Mouse (Mus musculus): ENCODE measurements around the gene Zfp979. TPM values are rescaled to one million over a fixed set of nuclear protein-coding genes. Genes with fewer than 3 reads are reported as not detected.
"Not testable (repeated sequence)": the region's sequence is repeated elsewhere in the genome, so short reads cannot be mapped to it uniquely, and the experiment has no call there.

Zfp979 gene
- polyA plus RNA-seq, 1 experiment, result 0.40 TPM

DNA sequence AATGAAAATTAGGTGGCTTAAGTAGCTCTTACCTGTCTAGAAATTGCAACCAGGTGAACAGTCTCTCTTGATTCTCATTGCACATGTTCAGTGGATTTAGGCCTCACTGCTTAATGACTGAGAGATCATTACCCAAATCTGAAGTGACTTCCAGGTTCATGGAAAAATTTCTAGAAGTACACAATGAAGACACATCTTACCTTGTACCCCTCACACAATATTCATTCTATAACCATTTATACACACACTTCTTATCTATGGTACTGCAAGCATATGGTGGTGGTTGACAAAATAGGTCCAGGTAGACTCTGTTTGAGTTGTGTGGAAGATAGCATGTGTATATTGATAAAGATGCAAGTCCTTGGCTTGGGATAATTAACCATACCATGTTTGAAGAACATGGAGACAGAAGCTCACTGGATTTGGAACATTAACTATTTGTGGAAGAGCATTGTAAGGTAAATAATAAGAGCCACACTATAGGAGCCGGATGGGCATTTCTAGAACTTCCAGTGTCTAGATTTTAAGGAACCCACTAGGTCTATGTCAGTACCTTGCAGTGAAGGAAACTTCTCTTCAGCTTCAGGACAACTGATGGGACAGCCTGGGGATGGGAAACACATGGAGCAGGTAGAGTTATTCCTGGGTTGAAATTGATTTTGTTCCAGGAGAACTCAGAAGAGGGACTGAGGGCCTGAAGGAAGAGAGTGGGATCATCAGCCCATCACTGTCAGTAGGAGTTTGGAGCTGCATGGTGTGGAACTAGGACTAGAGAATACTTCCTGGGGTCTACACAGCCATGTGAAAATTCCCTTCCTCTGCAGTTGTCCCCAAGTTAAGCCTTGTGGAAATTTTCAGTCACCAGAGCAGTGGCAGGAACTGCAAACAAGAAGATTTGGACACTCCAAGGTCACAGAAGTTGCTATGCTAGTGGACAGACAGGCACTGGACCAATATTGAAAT lies 55.5 kb downstream of the Zfp979 start:
- Histone ChIP-seq H3K4me3 (ENCODE audit: insufficient read depth, low read length) (no peak overlapping the region), H3K27ac (ENCODE audit: insufficient read depth, low read length) (no peak overlapping the region), H3K4me1 (ENCODE audit: control insufficient read depth, insufficient read depth, low read length) (no peaks in the 10 kb centered on the region)
- TF ChIP-seq CTCF (IDR thresholded peaks at IDR 0.05; ENCODE audit: extremely low read depth, insufficient read depth, low read length), result no peak
- no peak for TF ChIP-seq POLR2A (IDR thresholded peaks at IDR 0.05; ENCODE audit: extremely low read depth, insufficient read depth, low read length)

DNA sequence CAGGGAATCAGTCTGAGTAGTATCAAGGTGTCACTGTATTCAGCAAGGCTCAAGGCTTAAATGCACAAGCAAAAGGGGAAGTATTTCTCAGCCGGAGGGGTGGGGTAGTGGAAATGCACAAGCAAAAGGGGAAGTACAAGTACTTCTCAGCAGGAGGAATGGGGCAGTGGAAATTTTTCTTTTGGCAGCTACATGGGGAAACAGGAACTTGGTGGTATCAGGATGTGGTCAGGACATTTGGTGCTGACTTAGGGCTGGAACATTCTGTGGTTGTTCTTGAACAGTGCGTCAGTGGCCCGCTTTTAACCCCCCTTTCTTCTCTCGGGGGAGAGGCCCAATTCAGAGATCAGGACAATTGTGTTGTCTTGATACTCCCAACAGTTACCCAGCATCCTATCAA lies 62.9 kb downstream of the Zfp979 start:
- not testable (repeated sequence) for H3K4me1 ChIP-seq (ENCODE audit: control insufficient read depth, insufficient read depth, low read length); H3K27ac ChIP-seq (ENCODE audit: insufficient read depth, low read length); H3K4me3 ChIP-seq (ENCODE audit: insufficient read depth, low read length)

DNA sequence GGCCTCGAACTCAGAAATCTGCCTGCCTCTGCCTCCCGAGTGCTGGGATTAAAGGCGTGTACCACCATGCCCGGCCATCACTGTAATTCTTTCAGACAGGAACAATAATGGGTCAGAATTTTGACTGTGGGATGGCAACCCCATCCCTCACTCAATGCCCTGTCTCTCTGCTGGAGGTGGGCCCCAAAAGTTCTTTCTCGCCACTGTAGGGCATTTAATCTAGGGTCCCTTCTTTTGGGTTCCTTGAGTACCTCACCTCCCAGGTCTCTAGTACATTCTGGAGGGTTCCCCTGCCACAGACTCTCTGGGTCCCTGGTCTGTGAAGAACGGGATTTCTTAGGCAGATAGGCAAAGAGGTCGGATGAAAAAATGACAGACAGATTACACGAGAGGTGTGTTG lies 71.2 kb downstream of the Zfp979 start:
- not testable (repeated sequence) for H3K4me1 ChIP-seq (ENCODE audit: control insufficient read depth, insufficient read depth, low read length); H3K27ac ChIP-seq (ENCODE audit: insufficient read depth, low read length); H3K4me3 ChIP-seq (ENCODE audit: insufficient read depth, low read length)

DNA sequence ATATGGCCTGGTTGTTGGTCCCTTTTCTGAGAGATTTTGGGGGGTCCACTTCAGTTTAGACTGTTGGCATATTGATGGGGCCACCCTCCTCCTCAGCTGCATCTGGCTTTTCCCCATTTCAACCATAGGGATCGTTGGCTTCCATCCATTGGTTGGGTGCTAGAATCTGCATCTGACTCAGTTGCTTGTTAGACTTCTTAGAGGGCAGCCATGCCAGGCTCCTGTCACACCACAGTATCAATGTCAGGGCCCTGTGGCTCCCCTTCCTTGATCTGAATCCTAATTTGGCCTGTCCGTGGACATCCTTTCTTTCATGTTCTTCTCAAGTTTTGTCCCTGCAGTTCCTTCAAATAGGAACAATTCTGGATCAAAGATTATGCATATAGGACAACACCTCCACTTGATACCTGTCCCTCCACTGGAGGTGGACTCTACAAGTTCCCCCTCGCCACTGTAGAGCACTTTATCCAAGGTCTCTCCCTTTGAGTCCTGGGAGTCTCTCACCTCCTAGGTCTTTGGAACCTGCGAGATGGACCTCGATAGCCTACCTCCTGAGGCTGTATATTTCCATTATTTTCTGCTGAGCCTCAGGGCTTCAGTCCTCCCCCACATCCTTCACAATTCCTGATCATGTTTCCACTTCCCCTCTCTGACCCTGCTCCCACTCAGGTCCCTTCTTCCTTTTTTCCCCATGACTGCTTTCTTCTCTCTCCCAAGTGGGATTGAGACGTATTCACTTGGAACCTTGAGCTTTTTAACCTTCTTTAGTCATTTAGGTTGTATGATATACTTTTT lies 76.7 kb downstream of the Zfp979 start:
- no peak for TF ChIP-seq POLR2A (IDR thresholded peaks at IDR 0.05; ENCODE audit: extremely low read depth, insufficient read depth, low read length)
- no peak for TF ChIP-seq CTCF (IDR thresholded peaks at IDR 0.05; ENCODE audit: extremely low read depth, insufficient read depth, low read length)

More for the DNA sequence above, 76.7 kb downstream of the Zfp979 start:
- no peak overlapping the region for H3K27ac ChIP-seq (ENCODE audit: insufficient read depth, low read length)
- H3K4me1 ChIP-seq (ENCODE audit: control insufficient read depth, insufficient read depth, low read length), result no peaks in the 10 kb centered on the region
- H3K4me3 ChIP-seq (ENCODE audit: insufficient read depth, low read length), result no peak overlapping the region

Other genes with a start within 250 kb of the Zfp979 start
- gene Zfp982, start 150.1 kb downstream of the Zfp979 start, polyA plus RNA-seq (2012; rRNA removed), result 1.4 and 1.8 TPM in 2 replicates
- gene Gm16503, start 102.3 kb downstream of the Zfp979 start, polyA plus RNA-seq (2012; rRNA removed), result 0.33 and 0.47 TPM in 2 replicates
- 0.04 TPM in 1 of 2 replicates, not detected in the other for gene Zfp985, start 89.2 kb downstream of the Zfp979 start, polyA plus RNA-seq (2012; rRNA removed)
- not detected in 2 replicates for gene Zfp534, start 60.0 kb upstream of the Zfp979 start, polyA plus RNA-seq (2012; rRNA removed)
- 3.7 and 4.0 TPM in 2 replicates for gene Zfp984, start 167.3 kb upstream of the Zfp979 start, polyA plus RNA-seq (2012; rRNA removed)
- 9.9 and 10.0 TPM in 2 replicates for gene Zfp933, start 205.9 kb upstream of the Zfp979 start, polyA plus RNA-seq (2012; rRNA removed)
- 57.6 and 62.3 TPM in 2 replicates for gene Miip, start 226.3 kb upstream of the Zfp979 start, polyA plus RNA-seq (2012; rRNA removed)
- 7.1 and 7.8 TPM in 2 replicates for gene Fv1, start 226.5 kb upstream of the Zfp979 start, polyA plus RNA-seq (2012; rRNA removed)

Data from cortical plate, adult 2 months (tissue).